Mouse (Mus musculus) cerebellum, postnatal 25 days (tissue): Measurements from ENCODE around the gene Exoc4.

Experiments
- DNase-seq, 2 experiments: peaks; one replicate each; pipeline ENCODE4 v3.0.0; 2021; ENCODE audit warnings: mixed read lengths in 2 of 2

Gene Exoc4

GRCm38 (mm10) chr6:33248894-33249758, at the start of gene Exoc4:
Gene Exoc4, plus strand, starts transcription at chr6:33249085.
- DNase-seq: peak; percentile 93

GRCm38 (mm10) chr6:33218780-33219179, 30.1 kb upstream of the Exoc4 start:
- DNase-seq: no peak

DNA sequence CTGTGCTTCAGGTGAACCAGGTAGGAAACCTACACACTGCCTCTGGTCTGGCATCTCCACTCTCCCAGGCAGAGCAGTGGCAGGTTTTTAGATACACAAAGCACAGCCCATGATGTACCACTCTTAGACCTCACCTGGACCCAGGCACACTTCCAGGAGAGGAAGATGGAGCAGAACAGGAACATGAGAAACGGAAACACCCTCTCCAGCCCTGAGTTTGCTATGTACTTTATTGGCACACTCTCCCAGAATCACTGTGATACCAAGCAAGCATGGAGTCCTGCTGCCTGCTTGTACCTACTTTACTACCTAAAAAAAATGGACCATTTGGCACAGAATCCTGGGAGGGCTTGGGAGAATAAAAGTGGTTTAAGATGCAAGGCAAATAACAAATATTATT, 22.2 kb upstream of the Exoc4 start:
- DNase-seq: no peak

DNA sequence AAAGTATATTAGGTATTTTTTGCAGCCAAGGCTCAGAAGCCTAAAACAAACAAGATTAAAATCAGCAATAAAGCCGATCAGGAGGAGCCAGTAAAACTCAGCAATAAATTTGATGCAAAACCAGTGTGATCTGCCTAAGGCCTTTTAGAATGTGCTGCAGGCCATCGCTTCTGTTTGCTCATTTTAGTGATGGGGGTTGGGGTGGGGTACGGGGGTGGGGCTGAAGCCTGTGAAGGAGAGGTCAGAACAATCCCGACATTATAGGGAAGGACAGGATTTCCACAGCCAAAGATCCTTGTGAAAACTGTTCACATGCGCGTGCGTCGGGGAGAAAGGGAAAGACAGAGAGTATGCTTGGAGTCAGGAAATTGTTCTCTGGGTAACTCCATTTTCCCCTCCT, 21.5 kb upstream of the Exoc4 start:
- no peak for DNase-seq

GRCm38 (mm10) chr6:33241250-33241649, 7.6 kb upstream of the Exoc4 start:
- DNase-seq: no peak

DNA sequence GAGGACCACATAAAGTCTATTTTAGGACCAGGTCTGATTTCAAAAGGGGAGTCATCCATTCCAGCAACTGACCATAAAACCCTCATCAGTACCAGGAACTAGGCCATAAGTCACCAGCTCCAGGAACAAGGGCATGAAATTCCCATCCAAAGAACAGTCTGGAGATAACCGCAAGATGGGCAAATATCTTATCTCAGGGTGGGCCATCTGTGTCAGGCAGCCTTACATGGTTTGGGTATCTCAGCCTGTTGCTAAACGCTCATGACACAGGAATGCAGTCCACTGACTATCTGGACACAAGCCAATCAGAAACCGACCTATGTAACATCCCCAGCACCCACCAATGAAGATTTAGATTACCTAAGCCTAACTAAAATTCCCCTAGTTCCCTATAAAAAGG, 4.3 kb upstream of the Exoc4 start:
- DNase-seq: no peak

- peak in 1 of 2 experiments; percentile 9 for DNase-seq
Measured at GRCm38 (mm10) chr6:33247146-33247545, 1.7 kb upstream of the Exoc4 start.

GRCm38 (mm10) chr6:33247576-33248355, 1.1 kb upstream of the Exoc4 start:
- peak in 1 of 2 experiments; percentile 7 for DNase-seq

- no peak for DNase-seq
Measured at GRCm38 (mm10) chr6:33256638-33257037, 7.8 kb downstream of the Exoc4 start.

DNA sequence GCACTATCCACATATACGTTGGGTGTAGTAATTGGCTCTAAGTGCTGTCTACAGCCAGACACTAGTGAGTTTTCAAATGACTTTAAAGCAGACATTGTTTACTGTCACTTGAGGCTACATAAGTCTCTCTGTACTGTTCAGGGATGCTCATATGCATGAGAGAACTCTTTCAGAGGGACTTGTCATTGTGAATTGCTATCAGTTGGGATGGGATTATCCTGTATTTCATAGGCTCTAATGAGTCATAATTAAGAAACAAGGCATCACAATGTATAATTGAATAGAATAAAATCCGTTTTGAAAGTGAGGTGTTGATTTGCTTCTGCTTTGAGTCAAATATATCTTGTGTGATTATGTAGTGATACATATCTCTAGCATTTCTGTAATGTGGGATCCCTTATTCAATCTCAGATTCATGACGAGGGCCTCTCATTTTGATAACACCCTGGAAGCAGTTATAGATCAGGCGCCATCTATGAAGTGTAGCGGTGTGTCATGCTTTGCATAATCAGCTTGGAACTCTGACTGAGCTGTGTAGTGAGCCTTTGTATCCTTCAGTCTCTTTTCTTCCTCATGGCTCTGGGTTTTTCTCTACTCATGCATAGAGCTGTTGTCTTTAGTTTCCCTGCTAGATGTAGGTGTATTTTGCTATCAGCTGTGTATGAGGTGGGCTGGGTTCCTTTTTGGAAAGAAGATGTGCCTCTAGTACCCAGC, 8.3 kb downstream of the Exoc4 start:
- no peak for DNase-seq

DNA sequence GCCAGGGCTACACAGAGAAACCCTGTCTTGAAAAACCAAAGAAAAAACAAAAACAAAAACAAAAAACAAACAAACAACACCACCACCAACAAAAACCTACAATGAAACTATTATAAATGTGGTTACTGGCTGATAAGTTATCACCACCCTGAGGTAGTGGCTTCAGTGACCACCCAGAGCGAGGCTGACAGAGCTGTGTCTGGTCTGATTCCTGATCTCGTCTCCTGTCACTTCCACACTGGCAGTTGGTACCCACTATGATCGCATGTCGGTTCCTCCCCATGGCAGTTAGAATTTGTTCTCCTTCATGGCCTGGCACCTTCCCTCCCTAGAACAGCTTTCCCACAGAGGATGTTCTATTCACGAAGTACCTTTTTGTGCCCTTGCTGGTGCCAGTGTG, 11.0 kb downstream of the Exoc4 start:
- no peak for DNase-seq

DNA sequence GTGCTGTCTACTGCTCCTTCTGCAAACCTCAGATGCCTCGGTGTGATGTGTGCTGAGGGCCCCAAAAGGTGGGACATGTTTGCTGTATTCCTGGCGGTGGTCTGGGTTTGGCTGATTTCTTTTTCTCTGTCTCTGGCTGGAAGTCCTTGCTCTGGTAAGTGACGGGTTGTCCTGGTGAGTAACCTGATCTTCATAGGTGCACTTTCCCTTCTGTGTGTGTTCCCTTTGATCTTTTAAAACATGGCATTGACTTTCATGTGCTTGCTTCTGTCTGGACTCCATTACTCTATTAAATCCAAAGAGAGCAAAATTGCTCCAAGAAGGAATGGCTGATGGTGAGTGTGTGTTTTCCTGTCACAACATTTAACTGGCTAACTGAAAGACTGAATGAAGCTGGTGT, 12.7 kb downstream of the Exoc4 start:
- DNase-seq: no peak

- no peak for DNase-seq
Measured at GRCm38 (mm10) chr6:33263950-33264349, 15.1 kb downstream of the Exoc4 start.

DNA sequence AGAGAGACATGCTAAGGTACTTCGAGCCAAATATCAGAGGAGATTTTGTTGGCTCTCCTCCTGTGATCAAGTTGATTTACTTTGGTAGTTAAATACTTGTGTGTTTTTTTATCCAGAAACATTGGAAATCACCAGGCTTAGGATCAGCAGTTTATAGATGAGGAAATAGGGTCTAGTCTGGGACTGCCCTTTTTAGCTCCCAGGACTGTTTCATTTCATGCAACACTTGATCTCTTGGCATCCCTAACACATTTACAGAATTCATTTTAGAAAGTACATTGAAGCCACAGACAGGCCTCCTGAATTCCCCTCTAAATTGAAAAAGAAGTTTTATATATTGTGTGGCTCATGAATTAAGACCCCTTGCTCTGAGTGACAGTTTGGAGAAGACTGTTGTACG, 15.5 kb downstream of the Exoc4 start:
- DNase-seq: no peak

- DNase-seq: no peak
Measured at GRCm38 (mm10) chr6:33267571-33267970, 18.7 kb downstream of the Exoc4 start.

DNA sequence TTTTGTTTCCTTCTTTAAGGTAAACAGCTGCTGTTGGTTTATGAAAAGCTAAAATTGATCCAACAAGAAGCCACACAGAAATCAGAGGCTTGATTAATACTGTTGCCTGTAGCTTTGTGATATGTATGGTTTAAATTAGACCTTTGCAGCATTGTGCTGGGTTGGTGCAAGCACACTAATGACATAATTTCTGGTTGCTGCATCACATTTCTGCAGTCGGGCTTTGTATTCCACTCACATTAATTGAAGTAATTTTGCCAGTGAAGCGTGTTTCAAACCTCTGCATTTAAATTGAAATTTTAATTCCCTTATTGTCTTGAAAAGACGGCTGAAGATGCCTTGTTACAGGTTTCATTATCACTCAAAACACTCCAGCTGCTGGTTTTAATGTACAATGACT, 34.6 kb downstream of the Exoc4 start:
- DNase-seq: no peak

DNA sequence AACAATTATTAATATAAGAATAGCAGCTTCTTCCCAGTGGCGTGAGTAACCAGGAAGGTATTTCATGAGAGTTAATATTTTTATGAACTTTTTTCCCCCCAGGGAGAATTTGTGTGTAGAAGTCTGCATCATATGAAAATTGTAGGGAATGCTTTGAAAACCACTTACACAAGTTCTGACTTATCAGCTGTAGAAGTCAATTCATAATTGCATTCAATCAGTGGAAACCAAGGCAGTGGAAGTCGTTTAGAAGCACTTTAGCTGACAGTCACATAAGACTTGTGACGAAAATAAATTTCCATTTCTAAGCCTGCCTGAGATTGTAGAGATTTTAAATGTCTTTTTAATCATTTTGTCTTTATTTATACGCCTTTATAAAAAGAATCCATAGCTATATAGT, 35.1 kb downstream of the Exoc4 start:
- no peak for DNase-seq

DNA sequence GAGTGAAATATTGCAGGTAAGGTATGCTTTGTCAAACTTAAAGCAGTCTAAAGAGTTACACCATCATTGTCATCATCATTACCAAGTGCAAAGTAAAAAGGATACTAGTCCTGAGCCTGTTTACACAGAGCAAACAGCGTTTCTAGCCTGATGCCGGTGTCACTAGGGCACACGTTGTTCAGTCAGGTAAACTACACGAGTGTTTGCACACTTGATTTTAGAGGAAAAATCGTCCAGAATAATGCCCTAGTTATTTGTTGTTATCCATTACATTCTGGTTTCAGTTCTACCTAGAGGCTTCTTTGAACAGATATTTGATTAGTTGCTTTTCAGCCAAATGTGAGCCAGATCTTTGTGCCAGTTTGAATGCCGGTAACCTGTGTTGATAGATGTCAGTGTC, 37.5 kb downstream of the Exoc4 start:
- DNase-seq: no peak

DNA sequence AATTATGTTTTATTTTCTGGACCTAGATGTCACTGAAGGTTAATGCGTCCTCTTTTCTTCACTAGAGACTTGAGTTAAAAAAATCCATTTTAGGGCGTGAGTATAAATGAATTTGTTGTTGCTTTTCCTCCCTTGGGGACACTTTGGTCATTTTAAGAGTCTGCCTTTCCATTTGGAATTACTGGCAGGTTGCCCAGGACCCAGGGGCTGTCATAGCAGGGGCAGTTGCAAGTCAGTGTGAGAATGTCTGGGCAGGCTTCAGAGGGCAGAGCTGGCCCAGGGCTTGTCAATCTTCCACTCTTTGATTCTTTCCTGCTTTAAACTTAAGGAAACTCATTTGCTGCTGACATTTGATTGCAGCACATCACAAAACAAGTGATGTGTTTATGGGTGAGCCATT, 45.7 kb downstream of the Exoc4 start:
- peak; percentile 31 to 70 for DNase-seq

- no peak for DNase-seq
Measured at GRCm38 (mm10) chr6:33297566-33297965, 48.7 kb downstream of the Exoc4 start.

DNA sequence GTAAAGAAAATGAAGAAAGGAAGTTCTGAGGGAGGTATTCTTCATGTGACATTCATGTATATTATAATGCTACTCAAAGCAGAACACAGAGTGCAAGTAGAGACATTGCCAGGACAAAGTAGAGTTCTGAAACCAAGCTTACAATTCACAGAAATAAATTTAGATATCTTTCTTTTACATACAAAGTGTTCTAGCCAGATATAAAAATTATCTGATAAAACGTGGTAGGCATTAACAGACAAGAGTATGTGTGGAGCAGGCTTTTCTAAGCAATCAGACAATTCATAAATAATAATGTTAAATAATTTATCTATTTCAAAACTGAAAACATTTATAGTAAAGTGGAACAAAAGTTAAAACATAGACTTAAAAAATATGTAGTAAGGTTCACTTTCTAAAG, 49.9 kb downstream of the Exoc4 start:
- no peak for DNase-seq

- DNase-seq: no peak
Measured at GRCm38 (mm10) chr6:33305996-33306395, 57.1 kb downstream of the Exoc4 start.

DNA sequence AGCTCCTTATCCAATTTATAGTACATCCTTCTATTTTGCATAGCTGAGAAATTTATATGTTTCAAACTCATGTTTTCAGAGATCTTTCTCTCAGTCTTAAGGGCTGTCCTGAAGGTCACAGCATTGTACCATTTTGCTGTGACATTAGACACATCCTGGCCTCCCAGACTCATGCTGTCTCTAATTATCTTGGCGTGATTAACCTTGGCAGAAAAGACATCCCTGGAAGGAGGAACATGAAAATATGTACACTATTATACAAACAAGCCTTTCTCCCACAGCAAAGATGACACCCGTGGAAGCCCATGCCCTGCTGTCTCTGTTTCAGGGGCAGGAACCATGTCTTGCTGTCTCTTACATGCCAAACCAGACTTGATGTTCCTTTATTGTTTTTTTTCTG, 59.8 kb downstream of the Exoc4 start:
- DNase-seq: peak; percentile 16 to 37
